Mouse (Mus musculus) lung, adult 2 months (tissue): ENCODE measurements at regions not wholly inside any gene's neighbourhood (a gene's known extent, or its start where the extent isn't known, plus 50 kb on each side); places are given as distances from the start of the nearest gene placed in this dataset.

Experiments used
- CTCF ChIP-seq: fragments of 200-500 bp; IDR thresholded peaks from 2 replicates; pipeline ENCODE4 v1.5.1; 2011; ENCODE audit warnings: mild to moderate bottlenecking, low read length, control low read depth; ENCODE audit not compliant: insufficient read depth
- POLR2A ChIP-seq: fragments of 200-500 bp; IDR thresholded peaks from 2 replicates; pipeline ENCODE4 v1.6.1; 2011; ENCODE audit warnings: low read depth, mild to moderate bottlenecking, control low read depth, low read length, borderline replicate concordance; ENCODE audit errors: extremely low read depth

DNA sequence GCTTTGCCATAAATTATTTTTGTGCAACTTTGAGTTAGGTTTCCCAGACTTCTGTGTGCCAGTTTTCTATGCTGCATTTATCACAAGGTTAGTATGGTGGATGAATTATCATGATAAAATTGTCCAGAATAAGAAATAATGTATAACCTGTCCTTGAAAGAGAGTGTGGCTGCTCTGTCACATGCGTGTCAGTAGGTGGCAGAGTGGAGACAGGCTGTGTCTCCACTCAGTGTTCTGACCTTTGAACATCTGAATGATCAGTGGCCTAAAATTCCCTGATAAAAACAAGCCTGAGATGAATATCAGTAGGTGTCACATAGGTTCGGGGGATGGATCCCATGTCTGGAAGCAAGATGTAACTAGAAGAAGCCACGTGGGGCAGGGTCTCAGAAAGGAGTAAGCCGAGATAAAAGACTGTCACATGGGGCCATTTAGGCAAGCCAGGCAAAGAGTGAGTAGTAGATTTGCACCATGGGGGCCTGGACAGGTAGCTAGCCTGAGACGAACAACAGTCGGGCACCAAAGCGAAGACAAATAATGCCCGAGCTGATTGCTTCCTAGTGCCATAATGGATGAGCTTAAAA, 660.0 kb downstream of the Trim52 start:
- 0 out of 2 replicates have a peak, but pooled peaks have one; percentile 1 for TF ChIP-seq CTCF
- no peak for TF ChIP-seq POLR2A
